Mouse (Mus musculus) adrenal gland, adult (tissue): Measurements from ENCODE around the gene Fbxl22.

ENCODE experiments used
- DNase-seq, 2 experiments: peaks; one replicate each; pipeline ENCODE4 v3.0.0; 2022 to 2023; ENCODE audit warnings: low spot score in 1 of 2; ENCODE audit not compliant: inconsistent age in 2 of 2

Fbxl22 gene

DNA sequence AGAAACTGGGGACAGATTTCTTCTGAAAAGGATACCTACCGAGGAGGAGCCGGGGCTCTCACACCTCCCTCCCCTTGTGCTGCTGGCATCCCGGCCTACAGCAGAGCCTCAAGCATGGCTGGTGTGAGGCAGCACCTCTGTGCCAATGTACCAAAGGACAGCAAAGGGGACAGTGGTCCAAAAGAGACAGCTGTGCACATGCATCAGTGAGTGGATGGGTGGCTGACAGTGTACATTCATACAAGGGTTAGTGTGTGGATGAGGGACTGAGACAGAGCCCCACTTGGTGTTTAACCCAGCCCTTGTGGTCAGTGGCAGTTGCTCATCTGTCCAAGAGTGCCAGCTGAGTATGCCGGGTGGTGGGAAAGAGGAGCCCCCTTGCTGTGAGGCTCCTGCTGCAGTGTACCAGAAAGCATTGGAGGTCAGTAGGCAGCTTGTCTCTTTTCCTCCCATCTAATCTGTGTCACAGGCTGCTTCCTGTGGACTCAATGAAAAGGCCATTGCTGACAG lies 5.4 kb downstream of the Fbxl22 start:
- no peak for DNase-seq

DNA sequence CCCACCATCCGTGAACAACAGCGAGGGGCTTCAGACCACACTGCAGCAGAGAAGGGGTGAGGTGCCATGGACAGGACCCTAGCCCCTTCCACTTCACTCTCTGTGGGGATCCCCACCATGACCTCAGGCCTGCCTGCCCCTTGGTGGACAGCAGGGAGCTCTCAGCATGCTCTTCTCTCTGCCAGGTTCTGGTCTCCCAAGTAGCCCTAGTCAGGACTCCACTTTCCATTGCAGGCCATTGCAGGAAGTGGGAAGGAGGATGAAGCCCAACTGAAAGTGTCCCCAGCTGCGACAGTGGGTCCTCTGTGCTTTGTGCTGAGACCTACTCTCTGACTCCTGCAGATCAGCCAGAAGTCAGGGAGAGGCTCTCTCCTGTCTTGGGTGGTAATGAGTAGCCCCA lies 6.7 kb downstream of the Fbxl22 start:
- DNase-seq: no peak

DNA sequence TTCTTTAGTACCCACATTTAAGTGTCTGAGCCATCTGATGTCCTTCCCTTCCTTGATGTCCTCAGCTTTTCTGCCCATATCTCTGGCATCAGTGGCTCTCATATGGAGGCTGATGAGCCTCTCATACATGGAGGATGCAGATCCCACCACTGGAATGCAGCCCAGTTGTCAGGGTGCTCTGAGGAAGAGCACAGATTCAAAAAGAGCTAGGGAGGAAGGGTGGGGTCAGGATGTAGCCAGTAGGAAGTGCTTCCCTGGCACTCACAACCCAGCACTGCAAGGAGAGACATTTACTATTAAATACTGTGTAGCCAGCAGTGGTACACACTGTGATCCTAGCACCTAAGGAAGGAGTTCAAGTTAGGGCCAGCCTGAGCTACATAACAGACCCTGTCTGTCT lies 8.0 kb downstream of the Fbxl22 start:
- no peak for DNase-seq

DNA sequence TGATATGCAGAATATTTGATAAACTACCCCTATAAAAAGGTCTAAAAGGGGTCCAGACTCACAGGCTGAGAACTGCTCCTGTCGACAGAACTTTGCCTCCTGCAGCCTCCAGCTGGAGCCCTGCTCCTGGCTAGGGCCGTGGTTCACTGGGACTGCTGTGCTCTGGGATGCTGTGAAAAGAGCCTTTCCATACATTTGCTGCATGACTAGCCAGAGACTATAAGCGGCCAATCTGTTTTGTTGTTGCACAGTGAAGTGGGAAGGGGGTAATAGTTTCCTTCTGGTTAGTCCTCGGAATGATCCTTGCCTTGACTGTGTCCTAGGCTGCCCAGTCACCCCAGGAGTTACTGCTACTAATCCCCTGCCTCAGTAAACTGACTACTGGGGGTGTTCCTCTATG lies 8.4 kb downstream of the Fbxl22 start:
- DNase-seq: no peak

DNA sequence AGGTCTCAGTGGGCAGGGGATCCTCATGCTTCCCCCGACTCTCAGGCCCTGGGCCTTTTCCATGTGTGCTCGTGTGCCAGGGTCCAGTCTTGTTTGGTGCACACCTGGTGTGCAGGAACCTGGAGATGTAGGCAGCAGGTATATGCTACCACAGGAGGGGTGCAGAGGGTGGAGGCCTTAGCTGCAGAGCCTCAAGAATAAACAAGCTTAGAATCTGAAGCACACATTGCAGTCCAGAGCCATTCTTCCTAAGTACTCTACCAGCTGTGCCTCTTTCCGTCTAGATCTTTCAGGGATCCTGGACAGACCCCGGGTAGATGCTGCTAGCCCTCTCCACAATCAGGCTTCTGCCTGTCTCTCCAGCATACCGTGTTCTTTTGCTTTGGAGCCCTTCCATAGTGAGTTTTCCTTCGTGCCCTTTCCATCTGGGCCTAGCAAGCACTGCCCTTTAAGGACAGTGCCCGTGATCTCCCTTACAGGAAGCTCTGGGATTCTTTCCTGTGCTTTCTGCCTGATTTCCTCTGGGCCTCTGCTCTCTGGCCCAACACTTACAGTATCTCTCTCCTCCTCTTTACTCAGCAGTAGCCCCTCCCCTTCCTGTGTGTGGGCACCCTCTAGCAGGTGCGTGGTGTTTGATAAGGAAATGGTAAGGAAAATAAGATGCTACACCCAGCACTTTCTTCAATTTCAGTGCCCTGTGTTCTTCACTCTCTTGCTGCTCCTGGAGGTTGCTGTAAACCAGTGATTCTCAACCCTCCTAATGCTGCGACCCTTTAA lies 9.1 kb downstream of the Fbxl22 start:
- DNase-seq: no peak

DNA sequence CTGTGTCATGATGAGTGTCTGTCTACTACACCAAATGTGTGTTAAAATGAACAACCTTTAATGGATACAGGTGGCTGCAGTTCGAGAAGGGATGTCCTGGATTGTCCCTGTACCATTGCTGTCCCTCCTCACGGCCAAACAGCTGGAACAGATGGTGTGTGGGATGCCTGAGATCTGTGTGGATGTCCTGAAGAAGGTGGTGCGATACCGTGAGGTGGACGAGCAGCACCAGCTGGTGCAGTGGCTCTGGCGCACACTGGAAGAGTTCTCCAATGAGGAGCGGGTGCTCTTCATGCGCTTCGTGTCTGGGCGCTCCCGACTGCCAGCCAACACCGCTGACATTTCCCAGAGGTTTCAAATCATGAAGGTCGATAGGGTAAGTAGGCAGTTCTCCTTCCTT lies 9.9 kb downstream of the Fbxl22 start:
- no peak for DNase-seq

DNA sequence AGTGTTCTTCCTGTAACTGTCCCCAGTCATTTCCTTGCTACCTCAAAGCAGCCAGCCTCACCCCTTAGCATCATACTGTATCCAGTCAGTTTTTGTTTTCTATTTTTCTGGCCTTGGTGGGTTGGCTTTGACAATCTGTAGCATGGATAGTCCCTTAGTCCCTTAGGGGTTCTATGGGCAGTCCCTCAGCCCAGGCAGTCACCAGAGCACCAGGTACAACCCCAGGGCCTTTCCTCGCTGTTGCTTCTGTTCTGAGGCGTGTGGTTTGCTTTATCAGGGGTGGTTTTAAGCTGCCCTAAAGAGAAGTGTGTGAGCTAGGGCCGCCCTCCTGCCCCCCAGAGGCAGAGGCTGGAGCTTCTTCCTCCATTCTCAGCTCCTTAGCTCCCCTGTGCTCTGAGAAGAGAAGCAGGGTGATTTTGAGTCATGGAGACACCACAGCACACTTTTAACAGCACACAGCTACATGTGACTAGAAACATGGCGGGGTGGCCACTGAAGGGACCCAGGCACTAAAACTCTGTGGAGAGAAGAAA lies 10.4 kb downstream of the Fbxl22 start:
- DNase-seq: no peak

DNA sequence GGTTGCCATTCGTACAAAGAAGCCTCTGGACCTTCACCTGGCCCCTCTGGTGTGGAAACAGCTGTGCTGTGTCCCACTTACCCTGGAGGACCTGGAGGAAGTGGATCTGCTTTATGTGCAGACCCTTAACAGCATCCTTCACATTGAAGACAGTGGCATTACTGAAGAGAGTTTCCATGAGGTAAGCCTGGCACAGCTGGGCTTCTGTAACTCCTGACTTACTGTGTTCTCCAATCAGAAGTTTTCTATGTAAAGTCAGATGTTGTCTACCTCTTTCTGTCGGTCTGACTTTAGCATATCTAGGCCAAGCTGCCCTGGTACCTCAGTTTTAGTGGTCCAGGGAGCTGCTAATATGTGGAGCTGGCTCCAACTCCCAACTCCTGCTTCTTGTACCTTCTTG lies 13.1 kb downstream of the Fbxl22 start:
- no peak for DNase-seq

DNA sequence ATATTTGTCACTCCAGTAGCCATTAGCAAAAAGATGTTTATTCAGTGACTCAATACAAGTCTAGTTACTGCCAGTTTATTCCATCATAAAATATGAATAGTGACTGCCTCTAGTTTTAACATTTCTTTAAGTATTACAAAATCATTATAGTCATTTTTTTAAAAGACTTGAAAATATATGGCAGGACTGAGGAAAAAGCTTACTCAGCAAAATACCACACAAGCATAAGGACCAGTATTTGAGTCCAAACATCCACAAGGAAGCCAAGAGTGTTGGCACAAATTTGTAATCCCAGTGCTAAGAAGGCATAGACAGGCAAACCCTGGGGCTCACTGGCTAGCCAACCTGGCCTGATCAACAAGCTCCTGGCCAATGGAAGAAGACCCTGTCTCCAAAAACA lies 20.4 kb downstream of the Fbxl22 start:
- DNase-seq: no peak

DNA sequence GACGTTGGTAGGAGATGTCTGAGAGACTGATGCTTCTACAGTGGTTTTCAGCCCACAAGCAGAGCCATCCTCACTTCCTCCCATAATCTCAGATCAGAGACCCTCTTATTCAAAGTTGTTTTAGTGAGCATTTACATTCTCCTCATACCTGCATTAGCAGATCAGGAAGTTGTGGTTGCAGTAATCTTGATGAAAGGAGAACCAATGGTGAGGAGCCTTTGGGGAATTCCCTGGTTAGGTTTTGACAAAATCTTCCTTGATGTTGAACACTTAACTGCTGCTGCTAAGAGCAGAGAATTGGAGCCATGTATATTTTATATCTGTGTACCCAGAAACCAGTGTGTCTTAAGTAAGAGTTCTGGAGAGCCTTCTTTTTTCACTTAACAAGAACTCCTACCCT lies 22.0 kb downstream of the Fbxl22 start:
- DNase-seq: no peak

DNA sequence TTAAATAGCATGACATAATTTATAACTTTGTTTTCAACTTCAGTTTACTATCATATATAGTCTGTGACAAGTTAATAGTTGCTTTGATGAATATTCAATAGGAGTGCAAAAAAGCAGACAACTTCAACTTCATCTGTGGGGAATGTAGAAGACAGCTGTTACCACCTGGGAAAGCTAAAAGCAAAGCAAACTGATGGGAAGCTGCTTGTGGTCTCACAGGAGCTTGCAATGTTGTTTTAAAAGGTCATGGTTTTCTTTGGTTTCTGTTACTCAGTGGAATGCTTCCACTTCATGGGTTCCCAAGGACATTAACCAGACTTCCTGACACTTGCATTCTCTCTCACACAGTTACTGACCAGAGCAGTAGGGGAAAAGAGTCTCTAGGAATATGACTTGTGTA lies 25.6 kb downstream of the Fbxl22 start:
- DNase-seq: peak in 1 of 2 experiments; percentile 69

DNA sequence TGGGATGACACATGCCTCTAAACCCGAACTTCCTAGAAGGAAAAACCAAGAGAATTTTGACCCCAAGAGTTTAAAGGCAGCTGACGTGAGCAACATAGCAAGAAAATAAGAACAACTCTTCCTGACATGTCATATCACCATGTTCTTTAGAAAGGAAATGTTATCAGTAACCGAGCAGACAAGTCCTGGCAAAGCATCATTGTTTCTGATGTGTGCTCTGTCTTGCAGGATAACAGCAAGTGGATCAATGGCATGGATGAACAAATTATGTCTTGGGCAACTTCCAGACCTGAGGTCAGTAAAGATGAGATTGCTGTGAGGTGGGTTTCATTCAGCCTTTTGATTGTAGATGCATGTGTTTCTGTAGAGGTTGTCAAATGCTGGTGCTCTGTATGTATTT lies 31.0 kb downstream of the Fbxl22 start:
- DNase-seq: no peak

DNA sequence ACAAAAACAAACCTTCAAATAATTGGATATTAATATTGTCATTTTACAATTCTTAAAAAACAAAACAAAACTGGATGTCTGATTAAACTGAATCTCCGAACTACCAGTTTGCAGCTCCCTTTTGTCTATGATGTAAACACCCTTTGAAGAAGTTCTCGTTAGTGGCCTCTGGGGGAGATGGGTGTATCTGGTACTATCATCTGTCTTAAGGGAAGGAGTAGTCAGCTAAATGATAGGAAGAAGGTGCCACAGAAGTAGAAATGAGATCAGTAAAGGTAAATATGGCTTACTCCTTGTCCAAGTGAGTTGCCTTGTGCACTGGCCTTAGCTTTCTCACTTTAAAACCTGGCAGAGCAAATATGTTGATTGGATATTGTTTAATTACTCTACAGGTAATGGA lies 36.6 kb downstream of the Fbxl22 start:
- DNase-seq: no peak

DNA sequence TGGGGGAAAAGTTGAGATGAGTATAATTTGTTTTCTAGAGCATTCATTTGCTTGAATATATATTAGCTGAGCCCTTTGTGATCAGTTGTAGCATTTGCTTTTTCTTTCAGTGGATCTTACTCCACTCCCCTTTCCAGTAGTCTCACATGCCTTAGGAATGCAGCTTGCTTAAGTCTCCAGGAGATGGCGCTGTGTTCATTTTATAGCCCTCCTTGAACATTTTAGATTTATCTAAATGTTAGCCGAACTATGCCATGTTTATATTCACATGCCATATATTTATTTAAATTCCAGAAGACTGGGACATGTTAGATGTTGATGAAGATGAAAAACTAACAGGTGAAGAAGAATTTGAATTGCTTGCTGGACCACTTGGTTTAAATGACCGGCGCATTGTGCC lies 49.3 kb downstream of the Fbxl22 start:
- peak in 1 of 2 experiments; percentile 71 for DNase-seq
